In genomic region chr11:36677321-36678056, GRCm38 (mm10) we compare ENCODE assay signal across 8 mouse cellular contexts.
DNase-seq lines count a peak whose midpoint lies in the region; ATAC-seq lines count a peak whose summit lies in the region.

No protein-coding gene starts in this region.

- H3K9ac ChIP-seq in forebrain, embryonic 16.5 days (replicated peaks; ENCODE audit: low read depth, low read length), result peak overlapping the region; percentile 71
- 0 out of 2 replicates have a peak overlapping the region, but pooled peaks have one; percentile 27 for H3K9ac ChIP-seq in limb, embryonic 15.5 days

- H3K36me3 ChIP-seq in forebrain, embryonic 16.5 days (ENCODE audit: control insufficient read depth, insufficient read depth), result no peaks in the 10 kb centered on the region
- H3K36me3 ChIP-seq in limb, embryonic 15.5 days, result no peaks in the 10 kb centered on the region

- H3K27me3 ChIP-seq in forebrain, embryonic 16.5 days (replicated peaks; ENCODE audit: control insufficient read depth, insufficient read depth, low read length), result no peaks in the 10 kb centered on the region
- H3K27me3 ChIP-seq in limb, embryonic 15.5 days, result peaks cover 3% of the 10 kb centered on the region; the same call in 1 of the 2 replicates

- H3K4me2 ChIP-seq in forebrain, embryonic 16.5 days (ENCODE audit: low read length), result peak overlapping the region; percentile 66
- peak overlapping the region; percentile 48 for H3K4me2 ChIP-seq in limb, embryonic 15.5 days

- no peak for DNase-seq in frontal cortex, postnatal 25 days (ENCODE audit: low spot score in 2 of 2)
- DNase-seq in cerebellum, adult 18-20 months, result peak; percentile 60 to 68
- peak; percentile 14 for DNase-seq in kidney, adult 9 months
- DNase-seq in retina, adult 2 months (ENCODE audit: low read depth, low spot score), result peak; percentile 25

- H3K4me3 ChIP-seq in forebrain, embryonic 16.5 days (replicated peaks; ENCODE audit: low read length), result peak overlapping the region; percentile 62
- H3K4me3 ChIP-seq in limb, embryonic 15.5 days, result peak overlapping the region; percentile 37

- peak overlapping the region; percentile 99 for H3K27ac ChIP-seq in forebrain, embryonic 16.5 days (ENCODE audit: low read length)
- H3K27ac ChIP-seq in limb, embryonic 15.5 days, result peak overlapping the region; percentile 59

- peak; percentile 84 for ATAC-seq in frontal cortex, adult (ENCODE audit: low TSS enrichment)
- ATAC-seq in forebrain, embryonic 16.5 days, result peak; percentile 88
- no peak for ATAC-seq in limb, embryonic 15.5 days (ENCODE audit: insufficient number of reproducible peaks, low FRiP score, low TSS enrichment, low read depth)
- ATAC-seq in megakaryocyte progenitor cell, adult 5-6 weeks (replicated peaks; ENCODE audit: poor library complexity), result no peak

- WGBS in forebrain, embryonic 16.5 days, result under 1% methylated on average over 23 of the region's 23 CpGs
- WGBS in limb, embryonic 15.5 days, result under 1% methylated on average over 23 of the region's 23 CpGs

- peaks cover 21% of the 10 kb centered on the region for H3K4me1 ChIP-seq in forebrain, embryonic 16.5 days (replicated peaks; ENCODE audit: control insufficient read depth, insufficient read depth, low read length)
- no peaks in the 10 kb centered on the region for H3K4me1 ChIP-seq in limb, embryonic 15.5 days

- no peaks in the 10 kb centered on the region for H3K9me3 ChIP-seq in forebrain, embryonic 16.5 days (ENCODE audit: control insufficient read depth, low read length)
- no peaks in the 10 kb centered on the region for H3K9me3 ChIP-seq in limb, embryonic 15.5 days

Comparison
In these comparisons a context has a peak if more than half of its experiments do, and no peak if none do; other contexts are left out.
1. ATAC-seq: peak in frontal cortex, adult (single experiment) and forebrain, embryonic 16.5 days (single experiment); none in limb, embryonic 15.5 days (single experiment) and megakaryocyte progenitor cell, adult 5-6 weeks (single experiment).
2. DNase-seq: peak in cerebellum, adult 18-20 months (2 of 2), kidney, adult 9 months (single experiment) and retina, adult 2 months (single experiment); none in frontal cortex, postnatal 25 days (0 of 2).